Mouse (Mus musculus) urinary bladder, adult 18-20 months (tissue): ENCODE measurements around the gene Col24a1.

Source experiments
- DNase-seq, 2 experiments: peaks; one replicate each; pipeline ENCODE4 v3.0.0; 2022; ENCODE audit warnings: low spot score in 2 of 2, mixed read lengths in 2 of 2

Gene Col24a1

DNA sequence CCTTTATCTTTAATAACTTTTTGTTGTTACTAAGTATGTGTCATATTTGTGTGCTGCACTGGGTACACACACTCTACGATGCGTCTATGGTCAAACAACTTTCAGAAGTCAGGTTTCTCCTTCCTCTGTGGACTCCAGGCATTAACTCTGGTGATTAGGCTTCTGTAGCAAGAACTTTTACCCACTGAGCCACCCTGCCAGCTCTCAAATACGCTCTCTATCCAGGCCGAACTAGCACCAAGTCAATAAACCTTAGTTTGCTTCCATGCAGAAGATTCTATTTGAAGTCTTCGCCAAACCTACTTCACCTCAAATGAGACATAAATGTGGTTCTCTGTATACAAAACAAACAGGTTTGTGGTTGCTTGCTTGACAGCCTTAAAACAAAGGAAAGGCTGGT is 267.4 kb downstream of the Col24a1 start:
- no peak for DNase-seq

DNA sequence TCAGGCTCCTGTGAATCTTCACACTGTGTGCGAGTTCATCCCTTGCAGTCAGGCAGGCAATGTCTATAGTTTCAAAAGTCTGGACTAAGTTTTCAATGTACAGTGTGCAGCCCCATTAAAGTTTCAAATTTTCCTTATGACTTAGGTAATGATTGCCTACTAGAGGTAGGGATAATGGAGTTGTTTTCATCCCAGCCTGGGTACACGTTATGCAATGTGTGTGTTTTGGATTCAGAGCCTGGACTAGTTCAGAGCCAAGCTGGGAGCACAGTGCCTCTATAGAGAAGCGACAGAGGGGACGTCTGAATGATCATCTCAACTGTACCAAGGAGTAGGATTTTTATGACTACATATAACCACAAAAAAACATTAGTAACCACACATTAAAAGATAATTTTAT is 267.8 kb downstream of the Col24a1 start:
- no peak for DNase-seq

DNA sequence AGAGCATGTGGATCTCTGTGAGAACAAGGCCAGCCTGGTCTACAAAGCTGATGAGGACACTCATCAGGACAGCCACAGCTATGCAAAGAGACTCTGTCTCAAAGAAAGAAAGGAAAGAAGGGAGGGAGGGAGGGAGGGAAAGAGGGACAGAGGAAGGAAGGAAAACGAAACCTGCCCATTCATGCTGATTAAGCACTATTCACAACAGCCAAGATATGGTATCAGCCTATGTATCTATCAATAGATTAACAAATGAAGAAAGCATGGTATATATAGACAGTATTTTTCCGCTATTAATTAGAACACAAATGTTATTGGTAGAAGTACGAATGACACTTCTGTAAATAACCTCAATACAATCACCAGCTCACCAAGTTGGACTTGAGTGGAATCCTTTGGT is 282.2 kb downstream of the Col24a1 start:
- no peak for DNase-seq

DNA sequence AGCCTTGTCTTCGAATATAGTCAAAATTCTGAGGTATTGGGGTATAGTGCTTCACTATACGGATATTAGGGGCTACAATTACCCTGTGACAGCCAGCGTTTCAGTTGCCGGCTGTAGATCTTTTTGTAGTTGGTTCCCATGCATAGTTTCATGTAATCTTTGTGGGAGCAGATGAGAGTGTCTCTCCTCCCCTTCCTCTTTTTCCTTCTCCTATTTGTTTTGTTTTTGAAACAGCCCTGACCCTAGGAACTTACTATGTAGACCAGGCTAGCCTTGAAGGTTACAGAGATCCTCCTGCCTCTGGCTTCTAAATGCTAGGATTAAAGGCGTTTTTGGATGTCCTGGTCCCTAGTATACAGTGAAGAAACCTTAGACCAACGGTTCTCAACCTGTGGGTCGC is 283.1 kb downstream of the Col24a1 start:
- DNase-seq, result no peak

DNA sequence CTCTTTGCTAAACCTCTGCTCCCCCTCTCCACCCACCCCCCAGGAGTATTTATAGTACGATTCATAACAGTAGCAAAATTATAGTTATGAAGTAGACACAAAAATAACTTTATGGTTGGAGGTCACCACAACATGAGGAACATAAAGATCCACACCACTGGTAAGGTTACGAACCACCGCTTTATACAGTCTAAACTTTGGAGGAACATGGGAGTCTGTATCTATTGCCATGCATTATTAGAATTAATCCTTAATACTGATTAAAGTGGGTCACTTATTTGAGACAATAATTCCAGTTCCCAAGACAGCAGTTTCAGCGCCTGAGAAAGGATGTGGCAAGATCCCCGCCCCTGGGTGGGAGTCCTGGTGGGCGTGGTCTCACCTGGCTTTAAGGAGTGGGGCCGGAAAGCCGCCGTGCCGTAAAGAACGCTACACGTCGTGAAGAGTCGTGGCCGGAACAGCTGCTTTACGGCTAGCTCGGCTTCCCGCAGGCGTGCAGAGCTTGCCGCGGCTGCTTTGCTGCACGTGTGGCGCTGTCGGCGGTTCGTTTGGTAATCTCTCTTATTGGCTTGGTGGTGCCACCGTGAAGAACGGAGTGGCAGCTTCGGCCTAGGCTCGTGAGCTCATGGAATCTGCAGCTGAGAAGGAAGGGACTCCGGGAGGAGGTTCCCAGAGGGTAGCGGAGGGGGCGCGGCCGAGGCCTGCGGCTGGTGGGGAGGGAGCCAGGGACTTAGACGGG is 283.6 kb downstream of the Col24a1 start, which contains the start of gene Znhit6:
TSS of gene Znhit6 (plus strand) at position 463 of the 739 bp plus-strand sequence.
- DNase-seq, result peak; percentile 88 to 91

DNA sequence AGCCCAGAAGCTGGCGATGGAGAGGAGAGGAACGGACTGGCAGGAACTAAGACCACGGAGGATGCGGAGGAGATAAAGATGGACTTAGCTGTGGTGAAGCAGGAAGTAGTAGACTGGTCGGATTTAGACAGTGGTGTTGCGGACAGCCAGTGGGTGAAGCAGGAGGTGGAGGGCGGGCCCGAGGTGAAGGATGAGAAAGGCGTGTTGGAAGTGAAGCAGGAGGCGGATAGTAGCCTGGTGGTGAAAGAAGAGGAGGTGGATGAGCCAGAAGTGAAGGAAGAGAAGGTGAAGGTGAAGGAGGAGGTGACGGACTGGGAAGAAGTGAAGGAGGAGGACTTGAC is 284.2 kb downstream of the Col24a1 start:
- DNase-seq, result no peak

DNA sequence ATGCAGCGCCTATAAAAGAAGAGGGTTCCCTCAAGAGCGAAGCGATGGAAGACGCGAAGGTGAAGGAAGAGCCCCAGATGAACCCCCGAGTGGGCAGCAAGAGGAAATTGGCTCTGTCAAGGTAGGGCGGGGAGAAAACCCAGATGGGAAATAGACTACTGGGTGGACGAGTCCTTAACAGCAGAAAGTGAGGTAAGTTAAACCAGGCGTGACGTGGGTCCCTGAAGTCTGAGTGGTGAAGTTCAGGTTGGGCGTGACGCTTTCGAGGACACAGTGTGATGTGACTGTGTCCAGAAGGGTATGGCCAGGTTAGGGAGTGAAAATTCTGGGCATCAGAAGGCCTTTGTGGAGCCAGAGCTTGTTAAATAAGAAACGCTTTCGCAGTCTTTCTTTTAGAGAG is 284.6 kb downstream of the Col24a1 start:
- no peak for DNase-seq

DNA sequence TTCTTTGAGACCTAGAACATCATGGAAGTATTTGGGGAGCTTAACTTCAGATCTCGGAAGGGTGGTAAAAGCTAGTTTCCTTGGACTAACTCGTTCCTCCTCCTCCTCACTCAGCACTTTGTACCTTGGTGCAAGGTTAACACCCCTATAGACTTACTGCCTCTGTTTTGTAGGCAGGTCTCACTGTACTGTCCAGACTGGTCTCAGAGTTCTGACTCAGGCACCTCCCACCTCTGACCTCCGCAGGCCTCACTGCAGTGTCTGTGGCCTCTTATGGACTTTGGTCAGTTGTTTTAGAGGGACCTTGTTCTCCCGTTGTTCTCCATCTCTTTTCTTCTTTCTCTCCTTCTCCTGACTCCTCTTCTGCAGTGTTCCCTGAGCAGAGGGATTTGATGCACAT is 290.8 kb downstream of the Col24a1 start:
- no peak for DNase-seq

DNA sequence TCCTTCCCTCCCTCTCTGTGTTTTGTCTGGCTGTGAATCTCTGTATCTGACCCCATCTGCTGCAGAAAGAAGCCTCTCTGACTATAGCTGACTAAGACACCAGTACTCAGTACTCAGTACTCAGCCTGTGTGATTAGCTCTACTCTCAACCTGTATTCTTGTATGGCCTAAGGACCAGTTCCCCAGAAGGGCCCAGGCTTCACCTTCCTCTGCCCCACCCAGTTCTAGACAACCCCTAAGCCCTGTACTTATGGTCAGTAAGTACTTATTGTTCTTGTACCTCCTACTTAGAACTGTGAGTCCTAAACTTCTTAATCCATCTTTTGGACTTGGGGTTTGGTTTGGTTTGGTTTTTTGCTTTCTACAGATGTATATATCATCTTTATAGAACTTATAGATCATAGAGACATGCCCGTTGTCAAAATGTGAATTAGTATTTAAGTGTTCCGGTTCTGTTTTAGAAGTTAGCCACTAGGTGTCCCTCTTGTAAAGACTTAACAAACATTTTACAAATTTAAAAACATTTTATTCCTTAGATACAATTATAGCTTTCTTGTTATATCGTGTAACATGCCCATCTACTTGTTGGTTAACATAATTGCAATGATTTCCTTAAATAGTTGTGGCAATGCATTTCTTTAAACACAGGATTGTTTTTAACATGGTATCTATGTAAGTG is 291.4 kb downstream of the Col24a1 start:
- no peak for DNase-seq

DNA sequence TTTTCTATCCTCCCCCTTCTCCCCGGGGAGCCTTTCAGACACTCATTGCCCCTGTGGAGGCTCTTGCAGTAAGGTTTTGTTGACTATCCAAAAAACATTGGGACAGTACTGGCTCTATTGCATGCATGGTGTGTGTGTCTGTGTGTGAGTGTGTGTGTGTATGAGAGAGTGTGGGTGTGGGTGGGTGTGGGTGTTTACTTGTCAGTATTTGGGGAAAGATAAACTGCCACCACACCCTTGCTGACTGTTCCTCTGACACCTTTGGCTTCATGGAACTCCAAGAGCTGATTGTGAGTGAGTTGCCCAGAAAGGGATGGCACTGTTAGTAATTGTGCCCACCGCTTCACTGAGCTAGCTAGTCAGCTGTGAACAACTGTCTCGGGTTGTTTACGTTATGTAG is 298.3 kb downstream of the Col24a1 start:
- DNase-seq, result no peak

DNA sequence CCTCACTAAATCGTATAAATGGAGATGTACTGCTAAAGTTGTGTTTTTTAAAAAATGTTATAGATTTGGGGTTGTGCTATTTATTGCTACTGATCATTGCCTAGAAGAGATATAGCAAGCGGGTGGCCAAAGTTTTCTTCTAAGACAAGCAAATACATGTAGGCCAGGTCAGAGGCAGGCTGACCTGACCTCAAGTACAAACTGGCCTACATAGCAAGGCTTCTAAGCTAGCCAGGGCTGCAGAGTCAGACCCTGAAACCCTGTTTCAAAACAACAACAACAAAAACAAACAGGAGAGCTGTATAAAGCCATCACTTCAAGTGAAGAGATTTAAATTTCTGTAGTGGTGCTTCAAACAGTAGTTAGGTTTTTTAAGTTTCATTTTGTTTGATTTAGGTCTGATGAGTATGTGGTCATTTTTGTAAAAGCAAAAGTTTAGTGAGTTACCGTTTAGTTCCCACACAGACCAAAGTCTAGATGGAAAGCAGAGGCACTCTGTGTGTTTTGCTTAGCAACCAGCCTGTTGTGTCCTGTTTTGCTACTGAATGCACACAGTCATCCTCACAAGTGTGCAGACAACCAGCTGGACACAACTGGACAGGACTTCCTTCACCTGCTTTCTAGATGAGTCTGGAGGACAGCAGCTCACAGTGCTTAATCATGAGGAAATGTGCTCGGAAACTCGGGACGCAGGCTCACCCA is 299.7 kb downstream of the Col24a1 start:
- DNase-seq, result no peak

DNA sequence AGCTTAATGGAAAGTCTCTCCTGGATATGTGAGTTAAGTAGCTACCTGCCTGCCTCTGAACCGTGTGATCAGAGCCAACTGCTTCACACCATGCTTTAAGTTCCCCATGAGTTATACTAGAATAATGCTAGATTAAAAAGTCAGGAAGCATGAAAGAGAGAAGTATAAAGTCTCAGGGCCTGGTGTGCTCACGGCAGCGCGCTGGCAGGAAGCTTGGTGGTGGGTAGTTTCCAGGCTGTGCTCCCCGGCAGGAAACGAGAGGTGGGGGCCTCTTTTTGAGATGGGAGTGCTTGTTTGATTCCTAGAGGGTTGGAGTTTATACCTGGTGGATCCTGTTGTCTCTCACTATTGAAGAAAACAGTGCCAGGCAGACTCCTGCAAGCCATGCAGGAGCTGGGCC is 303.1 kb downstream of the Col24a1 start:
- no peak for DNase-seq

DNA sequence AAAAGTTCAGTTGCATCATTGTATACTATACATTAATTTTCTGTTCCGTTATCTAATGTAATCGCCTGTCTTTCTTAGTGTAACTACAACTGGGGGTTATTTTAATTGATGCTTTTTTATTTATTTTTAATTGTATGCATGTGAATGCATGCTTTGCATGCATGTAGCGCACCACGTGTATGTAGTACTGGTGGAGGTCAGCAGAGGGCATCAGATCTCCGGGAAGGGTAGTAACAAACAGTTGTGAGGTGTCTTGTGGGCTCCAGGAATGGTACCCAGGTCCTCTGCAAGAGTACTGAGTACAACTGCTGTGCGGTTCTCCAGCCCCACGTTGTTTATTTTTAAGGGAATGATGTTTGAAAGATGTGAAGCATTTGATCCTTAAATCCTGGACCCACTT is 306.8 kb downstream of the Col24a1 start:
- no peak for DNase-seq

DNA sequence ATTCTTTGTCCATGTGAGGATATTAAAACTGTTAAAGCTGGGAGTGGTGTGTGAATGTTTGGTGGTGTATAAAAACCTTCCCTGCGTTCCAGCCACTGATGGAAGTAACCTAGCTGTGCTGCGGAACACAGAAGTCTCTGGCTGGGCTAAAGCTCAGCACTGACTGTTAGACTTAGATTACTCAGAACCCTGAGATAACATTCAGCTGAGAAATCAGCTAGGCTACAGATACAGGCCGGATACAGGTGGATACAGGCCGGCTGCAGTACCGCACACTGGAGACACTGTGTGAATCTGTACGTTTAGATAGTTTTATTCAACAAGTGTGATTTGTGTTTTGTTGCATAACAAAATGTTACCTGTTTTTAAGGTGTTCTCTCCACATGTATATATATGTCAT is 308.5 kb downstream of the Col24a1 start:
- DNase-seq, result no peak

DNA sequence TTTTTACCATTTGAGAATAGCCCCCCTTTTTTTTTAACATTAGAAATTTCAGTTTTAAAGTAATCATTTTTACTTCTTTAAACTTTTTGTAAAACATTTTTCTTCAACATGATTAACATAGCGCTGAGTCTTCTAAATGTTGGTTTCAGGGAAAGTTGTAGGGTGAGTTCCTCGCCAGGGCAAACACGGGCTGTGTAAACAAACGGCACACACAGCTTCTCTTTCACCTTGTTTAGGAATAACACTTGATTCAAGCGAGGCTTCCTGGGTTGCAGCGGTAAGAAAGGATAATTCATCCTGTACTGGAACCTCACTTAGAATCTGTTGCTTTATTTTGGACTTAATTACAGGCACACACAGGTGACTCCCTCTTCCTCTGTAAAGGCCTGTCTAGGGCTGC is 309.1 kb downstream of the Col24a1 start:
- no peak for DNase-seq
